Mouse (Mus musculus) olfactory bulb, adult 2 months (tissue): ENCODE results near the gene Pskh1. TPM values are rescaled to one million over a fixed set of nuclear protein-coding genes. Genes with fewer than 3 reads are reported as not detected.

Source experiments
- H3K27ac ChIP-seq: fragments of 200-500 bp; 2 replicates; pipeline ENCODE4 v1.5.1; 2012; ENCODE audit warnings: low read depth, low read length; ENCODE audit not compliant: insufficient read depth
- H3K4me1 ChIP-seq: fragments of 200-500 bp; 2 replicates; pipeline ENCODE4 v1.6.1; 2012; ENCODE audit warnings: low read length; ENCODE audit not compliant: control insufficient read depth, insufficient read depth
- H3K4me3 ChIP-seq: fragments of 200-500 bp; 2 replicates; pipeline ENCODE4 v1.5.1; 2012; ENCODE audit warnings: mild to moderate bottlenecking, low read depth, low read length, moderate library complexity; ENCODE audit not compliant: insufficient read depth
- CTCF ChIP-seq: fragments of 200-500 bp; IDR thresholded peaks from 2 replicates; pipeline ENCODE4 v1.5.1; 2012; ENCODE audit warnings: low read depth, mild to moderate bottlenecking, low read length, moderate library complexity; ENCODE audit not compliant: insufficient read depth
- POLR2A ChIP-seq: fragments of 200-500 bp; IDR thresholded peaks from 2 replicates; pipeline ENCODE4 v1.6.1; 2012; ENCODE audit warnings: mild to moderate bottlenecking, low read depth, low read length, moderate library complexity; ENCODE audit not compliant: insufficient read depth
- WGBS: fragments of 180-500 bp; shearing (Covaris S2); methylation state at CpG from one replicate; pipeline ENCODE4 v1.1.7; 2018; 5-methylcytosine and 5-hydroxymethylcytosine counted together
- polyA plus RNA-seq: library from polyadenylated mRNA; stranded (reverse); fragments of >200 nt; gene quantifications from 2 replicates; pipeline ENCODE4 v1.2.4, GENCODE M21; 2012; ENCODE audit warnings: low replicate concordance; ENCODE audit not compliant: missing spikeins, insufficient read depth, insufficient read length

The Pskh1 gene
- polyA plus RNA-seq, 1 experiment = not detected

DNA sequence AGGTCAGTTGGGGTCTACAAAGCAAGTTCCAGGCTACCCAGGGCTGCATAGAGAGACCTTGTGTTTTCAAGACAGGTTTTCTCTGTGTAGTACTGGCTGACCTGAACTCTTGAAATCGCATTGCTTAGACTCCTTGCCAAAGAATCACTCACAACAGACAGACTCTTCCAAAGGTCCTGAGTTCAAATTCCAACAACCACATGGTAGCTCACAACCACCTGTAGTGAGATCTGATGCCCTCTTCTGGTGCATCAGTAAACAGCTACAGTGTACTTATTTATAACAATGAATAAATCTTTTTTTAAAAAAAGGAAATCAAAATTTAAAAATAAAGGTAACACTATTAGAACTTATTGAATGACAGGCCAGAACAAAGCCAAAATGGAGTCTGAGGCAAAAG lies 80.9 kb downstream of the Pskh1 start:
- TF ChIP-seq CTCF (no peak), POLR2A (no peak)
- H3K4me3 ChIP-seq = no peak overlapping the region
- 91% methylated on average over 1 of the region's 1 CpGs for WGBS
- no peak overlapping the region for H3K27ac ChIP-seq
- no peaks in the 10 kb centered on the region for H3K4me1 ChIP-seq

Other genes starting within 250 kb of the Pskh1 start
- gene Carmil2, start 214.2 kb upstream of the Pskh1 start, polyA plus RNA-seq = 218 TPM in 1 of 2 replicates, not detected in the other
- gene Acd, start 199.3 kb upstream of the Pskh1 start, polyA plus RNA-seq = not detected in 2 replicates
- not detected in 2 replicates for gene Pard6a, start 199.3 kb upstream of the Pskh1 start, polyA plus RNA-seq
- gene 4933405L10Rik, start 192.8 kb upstream of the Pskh1 start, polyA plus RNA-seq = not detected in 2 replicates
- gene Enkd1, start 192.2 kb upstream of the Pskh1 start, polyA plus RNA-seq = not detected in 2 replicates
- gene Gfod2, start 141.8 kb upstream of the Pskh1 start, polyA plus RNA-seq = not detected in 2 replicates
- not detected in 2 replicates for gene Ranbp10, start 73.1 kb upstream of the Pskh1 start, polyA plus RNA-seq
- not detected in 2 replicates for gene Tsnaxip1, start 72.7 kb upstream of the Pskh1 start, polyA plus RNA-seq
- gene Cenpt, start 47.2 kb upstream of the Pskh1 start, polyA plus RNA-seq = not detected in 2 replicates
- gene Thap11, start 45.3 kb upstream of the Pskh1 start, polyA plus RNA-seq = not detected in 2 replicates
- not detected in 2 replicates for gene Nutf2, start 39.9 kb upstream of the Pskh1 start, polyA plus RNA-seq
- not detected in 2 replicates for gene Edc4, start 19.6 kb upstream of the Pskh1 start, polyA plus RNA-seq
- gene Nrn1l, start 6.9 kb upstream of the Pskh1 start, polyA plus RNA-seq = not detected in 2 replicates
- not detected in 2 replicates for gene Ctrl, start 33.4 kb downstream of the Pskh1 start, polyA plus RNA-seq
- not detected in 2 replicates for gene Psmb10, start 38.0 kb downstream of the Pskh1 start, polyA plus RNA-seq
- not detected in 2 replicates for gene Lcat, start 42.9 kb downstream of the Pskh1 start, polyA plus RNA-seq
- gene Slc12a4, start 65.7 kb downstream of the Pskh1 start, polyA plus RNA-seq = not detected in 2 replicates
- not detected in 2 replicates for gene Dpep3, start 79.0 kb downstream of the Pskh1 start, polyA plus RNA-seq
- not detected in 2 replicates for gene Dus2, start 90.9 kb downstream of the Pskh1 start, polyA plus RNA-seq
- not detected in 2 replicates for gene Dpep2nb, start 105.5 kb downstream of the Pskh1 start, polyA plus RNA-seq
- not detected in 2 replicates for gene Ddx28, start 111.4 kb downstream of the Pskh1 start, polyA plus RNA-seq
- gene Nfatc3, start 158.4 kb downstream of the Pskh1 start, polyA plus RNA-seq = 102 and 111 TPM in 2 replicates
- not detected in 2 replicates for gene Esrp2, start 236.5 kb downstream of the Pskh1 start, polyA plus RNA-seq
- not detected in 2 replicates for gene Pla2g15, start 250.0 kb downstream of the Pskh1 start, polyA plus RNA-seq